ENCODE assay signal across 8 mouse cellular contexts in the genomic region with DNA sequence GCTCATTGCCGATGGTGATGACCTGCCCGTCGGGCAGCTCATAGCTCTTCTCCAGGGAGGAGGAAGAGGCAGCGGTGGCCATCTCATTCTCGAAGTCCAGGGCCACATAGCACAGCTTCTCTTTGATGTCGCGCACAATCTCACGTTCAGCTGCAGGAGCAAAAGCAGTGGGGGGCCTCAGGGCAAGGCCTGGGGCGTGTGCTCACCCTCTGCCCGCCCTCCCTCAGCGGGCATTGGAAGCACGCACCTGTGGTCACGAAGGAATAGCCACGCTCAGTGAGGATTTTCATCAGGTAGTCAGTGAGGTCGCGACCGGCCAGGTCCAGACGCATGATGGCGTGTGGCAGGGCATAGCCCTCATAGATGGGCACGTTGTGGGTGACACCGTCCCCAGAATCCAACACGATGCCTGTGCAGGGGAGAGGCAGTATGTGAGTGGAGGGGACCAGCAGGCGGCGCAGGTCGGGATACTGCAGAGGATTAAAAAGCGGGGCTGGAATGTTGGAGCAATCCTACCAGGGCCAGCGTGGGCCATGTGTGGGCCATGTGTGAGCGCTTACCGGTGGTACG. TPM values are rescaled to one million over a fixed set of nuclear protein-coding genes. Genes with fewer than 3 reads are reported as not detected.
A peak's percentile ranks its signal among the peaks of the same experiment; 100 is the strongest.
DNase-seq lines count a peak whose midpoint lies in the region; ATAC-seq lines count a peak whose summit lies in the region.

No protein-coding gene starts in this region.

- no peak for DNase-seq in heart, adult 9 months (ENCODE audit: low spot score in 2 of 2)
- peak; percentile 34 for DNase-seq in embryo, embryonic 11 days
- peak; percentile 20 for DNase-seq in neural tube, embryonic 10.5 days (ENCODE audit: extremely low spot score, low spot score)
- no peak for DNase-seq in kidney, adult 9 months
- DNase-seq in frontal cortex, postnatal 10 days (ENCODE audit: low spot score in 2 of 2), result no peak
- no peak for DNase-seq in adrenal gland, adult 18-20 months (ENCODE audit: low spot score in 2 of 2)

- no peak overlapping the region for H3K9ac ChIP-seq in heart, embryonic 13.5 days
- H3K9ac ChIP-seq in hindbrain, embryonic 15.5 days, result peak overlapping the region; percentile 69

- WGBS in heart, embryonic 13.5 days, result 16% methylated on average over 30 of the region's 30 CpGs
- WGBS in hindbrain, embryonic 15.5 days, result 9% methylated on average over 30 of the region's 30 CpGs

- no peaks in the 10 kb centered on the region; the same call in 1 of the 2 replicates for H3K36me3 ChIP-seq in heart, embryonic 13.5 days
- no peaks in the 10 kb centered on the region for H3K36me3 ChIP-seq in hindbrain, embryonic 15.5 days

- H3K9me3 ChIP-seq in heart, embryonic 13.5 days, result no peaks in the 10 kb centered on the region
- no peaks in the 10 kb centered on the region for H3K9me3 ChIP-seq in hindbrain, embryonic 15.5 days

- no peak for ATAC-seq in heart, embryonic 13.5 days (ENCODE audit: extremely low read depth, insufficient number of reproducible peaks, low FRiP score, low TSS enrichment)
- ATAC-seq in hindbrain, embryonic 15.5 days (ENCODE audit: low FRiP score, low read depth), result peak; percentile 40

- peak overlapping the region; percentile 55 for H3K4me2 ChIP-seq in heart, embryonic 13.5 days
- H3K4me2 ChIP-seq in hindbrain, embryonic 15.5 days, result peak overlapping the region; percentile 61

- H3K4me3 ChIP-seq in heart, embryonic 13.5 days, result peak overlapping the region; percentile 30
- peak overlapping the region; percentile 49 for H3K4me3 ChIP-seq in hindbrain, embryonic 15.5 days

- H3K4me1 ChIP-seq in heart, embryonic 13.5 days, result peaks cover 33% of the 10 kb centered on the region
- peaks cover 21% of the 10 kb centered on the region for H3K4me1 ChIP-seq in hindbrain, embryonic 15.5 days (replicated peaks)

- H3K27me3 ChIP-seq in heart, embryonic 13.5 days (replicated peaks), result peaks cover 83% of the 10 kb centered on the region
- peaks cover 50% of the 10 kb centered on the region for H3K27me3 ChIP-seq in hindbrain, embryonic 15.5 days

- no peak overlapping the region for H3K27ac ChIP-seq in heart, embryonic 13.5 days (replicated peaks)
- H3K27ac ChIP-seq in hindbrain, embryonic 15.5 days (replicated peaks), result peak overlapping the region; percentile 84

RNA-seq across cellular contexts. Expression of a gene that starts 1.9 kb away (rescaled TPM):
- polyA plus RNA-seq in heart, embryonic 13.5 days (2015; fragmentation: Nextera tagmentation; extraction: Ambion mirVana), result 292 and 377 TPM in 2 replicates
- polyA plus RNA-seq in hindbrain, embryonic 15.5 days (2015; fragmentation: Nextera tagmentation; extraction: Ambion mirVana), result 8.0 and 10.5 TPM in 2 replicates
- total RNA-seq in adrenal gland, adult 18-20 months (2021), result 10 to 100 TPM in 1 of 2 experiments, under 1 TPM in 1; 0.27 to 30.4 TPM

RNA-seq across cellular contexts. Expression of a gene that starts 32.7 kb away (rescaled TPM):
- 2.5 TPM in 2 replicates for polyA plus RNA-seq in heart, embryonic 13.5 days (2015; fragmentation: Nextera tagmentation; extraction: Ambion mirVana)
- polyA plus RNA-seq in hindbrain, embryonic 15.5 days (2015; fragmentation: Nextera tagmentation; extraction: Ambion mirVana), result 5.7 and 6.2 TPM in 2 replicates
- total RNA-seq in adrenal gland, adult 18-20 months (2021), result 1 to 10 TPM; 1.1 to 1.5 TPM

RNA-seq across cellular contexts. Expression of a gene that starts 56.4 kb away (rescaled TPM):
- 24.4 and 24.8 TPM in 2 replicates for polyA plus RNA-seq in heart, embryonic 13.5 days (2015; fragmentation: Nextera tagmentation; extraction: Ambion mirVana)
- 21.3 and 21.9 TPM in 2 replicates for polyA plus RNA-seq in hindbrain, embryonic 15.5 days (2015; fragmentation: Nextera tagmentation; extraction: Ambion mirVana)
- total RNA-seq in adrenal gland, adult 18-20 months (2021), result 10 to 100 TPM; 13.9 to 17.1 TPM

Comparison
In these comparisons a context has a peak if more than half of its experiments do, and no peak if none do; other contexts are left out.
1. DNase-seq: peak in embryo, embryonic 11 days (single experiment) and neural tube, embryonic 10.5 days (single experiment); none in heart, adult 9 months (0 of 2), kidney, adult 9 months (single experiment), frontal cortex, postnatal 10 days (0 of 2) and adrenal gland, adult 18-20 months (0 of 2).
2. RNA of a gene that starts 1.9 kb away (polyA plus RNA-seq): 292 to 377 TPM in heart, embryonic 13.5 days; 8.0 to 10.5 TPM in hindbrain, embryonic 15.5 days; every median in the first group is over 10 times any median in the second.